Mouse (Mus musculus) kidney, embryonic 16.5 days (tissue): ENCODE results near the gene Mctp1. TPM values are rescaled to one million over a fixed set of nuclear protein-coding genes. Genes with fewer than 3 reads are reported as not detected.

Experiments
- ATAC-seq: fragments of 200-750 bp; cut with Nextera tagmentation; 2 replicates; pipeline ENCODE4 v1.8.0; 2017; ENCODE audit warnings: moderate TSS enrichment; ENCODE audit not compliant: low FRiP score, low TSS enrichment
- H3K27ac ChIP-seq: fragments of 300-500 bp; sonication (generic); 2 replicates; pipeline ENCODE4 v1.5.1; 2014; ENCODE audit warnings: low read length
- H3K27me3 ChIP-seq: fragments of 300-500 bp; sonication (generic); 2 replicates; pipeline ENCODE4 v1.6.1; 2014; ENCODE audit warnings: low read length, control low read depth, mixed read lengths; ENCODE audit not compliant: insufficient read depth
- H3K36me3 ChIP-seq: fragments of 300-500 bp; sonication (generic); 2 replicates; pipeline ENCODE4 v1.6.1; 2014; ENCODE audit warnings: low read length, control low read depth, mixed read lengths; ENCODE audit not compliant: insufficient read depth
- H3K4me1 ChIP-seq: fragments of 300-500 bp; sonication (generic); 2 replicates; pipeline ENCODE4 v1.6.1; 2014; ENCODE audit warnings: low read length, control low read depth, mixed read lengths; ENCODE audit not compliant: insufficient read depth
- H3K4me2 ChIP-seq: fragments of 300-500 bp; sonication (generic); replicated peaks from 2 replicates; pipeline ENCODE4 v1.6.1; 2014; ENCODE audit warnings: low read depth, low read length
- H3K4me3 ChIP-seq: fragments of 300-500 bp; sonication (generic); 2 replicates; pipeline ENCODE4 v1.5.1; 2014; ENCODE audit warnings: mild to moderate bottlenecking, low read length
- H3K9ac ChIP-seq: fragments of 300-500 bp; sonication (generic); replicated peaks from 2 replicates; pipeline ENCODE4 v1.6.1; 2014; ENCODE audit warnings: low read length
- H3K9me3 ChIP-seq: fragments of 300-500 bp; sonication (generic); 2 replicates; pipeline ENCODE4 v1.6.1; 2016; ENCODE audit warnings: low read length, control low read depth
- WGBS: fragments of 180-500 bp; shearing (Covaris S2); extraction: QIAGEN DNeasy Blood & Tissue Kit; methylation state at CpG from one replicate; pipeline ENCODE4 v1.1.7; 2014; 5-methylcytosine and 5-hydroxymethylcytosine counted together
- polyA plus RNA-seq: library from polyadenylated mRNA; unstranded; fragments of >200 nt; fragmentation: Nextera tagmentation; extraction: Ambion mirVana; gene quantifications from 2 replicates; pipeline ENCODE4 v1.2.1, GENCODE M21; 2015

The Mctp1 gene
- polyA plus RNA-seq, 1 experiment from 2014 or later: 0.27 TPM

GRCm38 (mm10) chr13:77045375-77045774 is 661.0 kb downstream of the Mctp1 start:
- ATAC-seq: no peak
- H3K9ac ChIP-seq: no peak overlapping the region
- no peaks in the 10 kb centered on the region for H3K27me3 ChIP-seq
- H3K27ac ChIP-seq: no peak overlapping the region
- H3K4me3 ChIP-seq: no peak overlapping the region
- H3K36me3 ChIP-seq: no peaks in the 10 kb centered on the region
- 95% methylated on average over 1 of the region's 1 CpGs for WGBS
- no peaks in the 10 kb centered on the region for H3K4me1 ChIP-seq
- H3K9me3 ChIP-seq: no peaks in the 10 kb centered on the region
- no peak overlapping the region for H3K4me2 ChIP-seq

DNA sequence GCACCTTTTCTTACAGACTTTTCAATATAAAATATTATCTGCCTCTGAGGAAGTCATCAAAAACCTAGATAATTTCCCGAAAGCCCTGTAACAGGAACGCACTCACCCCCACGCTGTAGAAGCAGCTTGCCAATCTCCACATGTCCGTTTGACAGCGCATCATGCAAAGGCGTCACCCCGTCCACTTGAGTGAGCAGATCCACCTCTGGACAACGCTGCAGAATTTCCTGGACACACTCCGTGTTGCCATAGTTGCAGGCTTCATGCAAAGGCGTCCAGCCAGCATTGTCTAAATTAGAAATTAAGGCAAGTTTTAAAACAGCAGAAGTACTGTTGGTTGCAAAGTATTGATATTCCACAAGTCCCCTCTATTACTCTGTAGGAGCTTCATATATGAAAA is 662.1 kb downstream of the Mctp1 start:
- H3K9ac ChIP-seq: no peak overlapping the region
- no peaks in the 10 kb centered on the region for H3K36me3 ChIP-seq
- H3K9me3 ChIP-seq: no peaks in the 10 kb centered on the region
- H3K27me3 ChIP-seq: no peaks in the 10 kb centered on the region
- H3K4me3 ChIP-seq: no peak overlapping the region
- no peak overlapping the region for H3K27ac ChIP-seq
- WGBS: 79% methylated on average over 10 of the region's 10 CpGs
- no peak for ATAC-seq
- H3K4me2 ChIP-seq: no peak overlapping the region
- H3K4me1 ChIP-seq: no peaks in the 10 kb centered on the region

DNA sequence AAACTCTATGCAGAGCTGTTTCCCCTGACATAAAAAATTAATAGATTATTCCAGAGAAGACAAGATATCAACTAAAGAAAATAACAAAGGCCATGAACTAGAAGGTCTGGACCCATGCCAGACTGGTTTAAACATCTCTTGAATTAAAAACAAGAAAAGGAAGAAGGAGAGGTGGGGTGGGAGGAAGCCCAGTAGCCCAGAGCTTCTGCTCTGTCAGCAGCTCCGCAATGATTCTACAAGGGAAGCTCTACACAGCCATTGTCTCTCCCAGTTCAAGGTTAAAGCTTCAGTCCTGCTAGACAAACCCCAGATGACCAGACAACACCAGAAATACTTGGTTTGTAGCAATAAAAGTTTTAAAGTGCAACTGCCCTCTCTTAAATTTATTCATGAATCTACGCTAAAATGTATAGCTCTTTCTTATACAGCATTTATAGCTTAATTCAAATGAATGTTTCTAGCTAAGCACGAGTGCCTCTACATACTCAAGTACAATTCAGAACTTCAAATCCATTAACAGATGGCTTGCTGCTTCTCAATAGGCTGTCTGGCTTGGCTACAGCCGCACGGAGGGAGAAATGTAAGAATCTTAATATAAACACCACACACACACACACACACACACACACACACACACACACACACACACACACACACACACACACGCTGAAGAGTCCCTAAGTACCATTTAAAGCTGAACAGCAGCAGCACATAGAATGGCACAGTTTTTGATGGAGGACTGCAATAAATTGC is 663.0 kb downstream of the Mctp1 start:
- no peak for ATAC-seq
- Histone ChIP-seq H3K9me3 (no peaks in the 10 kb centered on the region), H3K27me3 (no peaks in the 10 kb centered on the region), H3K4me1 (no peaks in the 10 kb centered on the region), H3K4me3 (no peak overlapping the region), H3K9ac (no peak overlapping the region), H3K4me2 (no peak overlapping the region), H3K27ac (no peak overlapping the region), H3K36me3 (no peaks in the 10 kb centered on the region)
- WGBS: 74% methylated on average over 6 of the region's 6 CpGs

GRCm38 (mm10) chr13:77048461-77048860 is 664.1 kb downstream of the Mctp1 start:
- Histone ChIP-seq H3K27ac (no peak overlapping the region), H3K9me3 (no peaks in the 10 kb centered on the region), H3K9ac (no peak overlapping the region), H3K36me3 (no peaks in the 10 kb centered on the region), H3K4me2 (no peak overlapping the region), H3K4me1 (no peaks in the 10 kb centered on the region), H3K4me3 (no peak overlapping the region), H3K27me3 (no peaks in the 10 kb centered on the region)
- ATAC-seq: no peak
- WGBS: 93% methylated on average over 1 of the region's 1 CpGs

- Histone ChIP-seq H3K9ac (no peak overlapping the region), H3K27me3 (no peaks in the 10 kb centered on the region), H3K4me3 (no peak overlapping the region), H3K4me1 (no peaks in the 10 kb centered on the region), H3K36me3 (no peaks in the 10 kb centered on the region), H3K27ac (no peak overlapping the region), H3K9me3 (no peaks in the 10 kb centered on the region), H3K4me2 (no peak overlapping the region)
- ATAC-seq: no peak
- 82% methylated on average over 3 of the region's 3 CpGs for WGBS
Measured at GRCm38 (mm10) chr13:77049736-77050135, 665.4 kb downstream of the Mctp1 start.

GRCm38 (mm10) chr13:77063221-77063620 is 678.9 kb downstream of the Mctp1 start:
- Histone ChIP-seq H3K27ac (no peak overlapping the region), H3K27me3 (no peaks in the 10 kb centered on the region), H3K4me3 (no peak overlapping the region), H3K36me3 (no peaks in the 10 kb centered on the region), H3K4me1 (no peaks in the 10 kb centered on the region), H3K4me2 (no peak overlapping the region), H3K9me3 (no peaks in the 10 kb centered on the region), H3K9ac (no peak overlapping the region)
- WGBS: 91% methylated on average over 1 of the region's 1 CpGs
- ATAC-seq: no peak

- Histone ChIP-seq H3K9me3 (no peaks in the 10 kb centered on the region), H3K4me3 (no peak overlapping the region), H3K27ac (no peak overlapping the region), H3K4me2 (no peak overlapping the region), H3K36me3 (0 out of 2 replicates have a peak, but pooled peaks cover under 1% of the 10 kb centered on the region), H3K9ac (no peak overlapping the region), H3K27me3 (no peaks in the 10 kb centered on the region), H3K4me1 (no peaks in the 10 kb centered on the region)
- ATAC-seq: no peak
- 96% methylated on average over 1 of the region's 1 CpGs for WGBS
Measured at GRCm38 (mm10) chr13:77068847-77069246, 684.5 kb downstream of the Mctp1 start.

DNA sequence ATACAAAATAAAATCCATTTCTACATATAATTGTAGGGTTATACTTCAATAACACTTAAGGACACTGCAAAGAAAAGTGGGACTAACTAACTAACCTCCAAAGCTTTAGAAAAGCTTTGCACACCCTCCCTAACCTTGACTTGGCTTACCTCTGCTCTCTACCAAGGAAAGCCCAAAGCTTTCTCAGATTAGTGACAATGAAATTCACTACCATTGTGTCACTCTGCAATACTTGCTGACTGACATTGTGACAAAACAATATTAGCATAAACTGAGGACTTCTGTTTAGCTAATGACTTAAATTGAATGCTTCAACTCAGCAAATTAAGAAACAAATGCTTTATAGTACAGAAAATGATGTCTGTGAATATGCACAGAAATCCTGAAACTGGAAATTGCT is 687.7 kb downstream of the Mctp1 start:
- H3K9ac ChIP-seq: no peak overlapping the region
- peaks cover 4% of the 10 kb centered on the region for H3K9me3 ChIP-seq
- no peak overlapping the region for H3K4me3 ChIP-seq
- H3K27ac ChIP-seq: no peak overlapping the region
- H3K4me2 ChIP-seq: no peak overlapping the region
- H3K27me3 ChIP-seq: no peaks in the 10 kb centered on the region
- H3K36me3 ChIP-seq: peaks cover 7% of the 10 kb centered on the region
- no peak for ATAC-seq
- H3K4me1 ChIP-seq: no peaks in the 10 kb centered on the region

Other genes with a start within 250 kb of the Mctp1 start
- not detected in 2 replicates for gene Fam81b, start 79.5 kb upstream of the Mctp1 start, polyA plus RNA-seq